Mouse (Mus musculus) testis, adult 2 months (tissue): ENCODE results near the gene Cntrob. TPM values are rescaled to one million over a fixed set of nuclear protein-coding genes. Genes with fewer than 3 reads are reported as not detected.

Source experiments
- H3K27ac ChIP-seq: fragments of 200-500 bp; 2 replicates; pipeline ENCODE4 v1.5.1; 2012; ENCODE audit warnings: low read depth, low read length; ENCODE audit not compliant: control insufficient read depth, insufficient read depth
- H3K27me3 ChIP-seq: fragments of 200-500 bp; 2 replicates; pipeline ENCODE4 v1.6.1; 2012; ENCODE audit warnings: mild to moderate bottlenecking, low read length, moderate library complexity; ENCODE audit not compliant: control insufficient read depth, insufficient read depth
- H3K36me3 ChIP-seq: fragments of 200-500 bp; 2 replicates; pipeline ENCODE4 v1.6.1; 2012; ENCODE audit warnings: mild to moderate bottlenecking, low read length; ENCODE audit not compliant: control insufficient read depth, insufficient read depth
- H3K4me1 ChIP-seq: fragments of 200-500 bp; 2 replicates; pipeline ENCODE4 v1.6.1; 2012; ENCODE audit warnings: low read length; ENCODE audit not compliant: control insufficient read depth, insufficient read depth
- H3K4me3 ChIP-seq: fragments of 200-500 bp; 2 replicates; pipeline ENCODE4 v1.5.1; 2012; ENCODE audit warnings: low read depth, mild to moderate bottlenecking, low read length, moderate library complexity, mixed read lengths; ENCODE audit not compliant: control insufficient read depth
- CTCF ChIP-seq: fragments of 200-500 bp; IDR thresholded peaks from 2 replicates; pipeline ENCODE4 v1.5.1; 2012; ENCODE audit warnings: low read depth, mild to moderate bottlenecking, inconsistent platforms, low read length, moderate library complexity; ENCODE audit not compliant: control insufficient read depth, insufficient read depth, insufficient replicate concordance
- POLR2A ChIP-seq: fragments of 200-500 bp; IDR thresholded peaks from 2 replicates; pipeline ENCODE4 v1.6.1; 2012; ENCODE audit warnings: low read depth, mild to moderate bottlenecking, inconsistent platforms, low read length, moderate library complexity; ENCODE audit not compliant: control insufficient read depth
- polyA plus RNA-seq: library from polyadenylated mRNA; depleted of rRNA; stranded (reverse); fragments of >200 nt; gene quantifications from 2 replicates; pipeline ENCODE4 v1.2.3, GENCODE M21; 2012

The Cntrob gene
- polyA plus RNA-seq, 1 experiment = 21.6 TPM

GRCm38 (mm10) chr11:69332713-69333253 is 9.2 kb upstream of the Cntrob start:
- H3K4me1 ChIP-seq = peaks cover 7% of the 10 kb centered on the region
- H3K36me3 ChIP-seq = no peaks in the 10 kb centered on the region
- no peak overlapping the region for H3K27ac ChIP-seq
- TF ChIP-seq CTCF = no peak
- TF ChIP-seq POLR2A = no peak
- H3K4me3 ChIP-seq = no peak overlapping the region
- H3K27me3 ChIP-seq = no peaks in the 10 kb centered on the region

GRCm38 (mm10) chr11:69331929-69332405 is 8.4 kb upstream of the Cntrob start:
- H3K4me3 ChIP-seq = peak overlapping the region; percentile 79

GRCm38 (mm10) chr11:69331152-69331551 is 7.6 kb upstream of the Cntrob start:
- Histone ChIP-seq H3K4me1 (peaks cover 17% of the 10 kb centered on the region), H3K36me3 (no peaks in the 10 kb centered on the region), H3K27ac (no peak overlapping the region), H3K27me3 (no peaks in the 10 kb centered on the region), H3K4me3 (no peak overlapping the region; the same call in 1 of the 2 replicates)
- no peak for TF ChIP-seq CTCF
- no peak for TF ChIP-seq POLR2A

More at GRCm38 (mm10) chr11:69331929-69332405, 8.4 kb upstream of the Cntrob start:
- TF ChIP-seq CTCF (no peak), POLR2A (peak; percentile 68)
- Histone ChIP-seq H3K36me3 (no peaks in the 10 kb centered on the region), H3K4me1 (peaks cover 9% of the 10 kb centered on the region), H3K27ac (peak overlapping the region; percentile 41; the same call in 1 of the 2 replicates), H3K27me3 (no peaks in the 10 kb centered on the region)

- Histone ChIP-seq H3K27ac (no peak overlapping the region), H3K4me1 (peaks cover 28% of the 10 kb centered on the region), H3K27me3 (no peaks in the 10 kb centered on the region), H3K36me3 (no peaks in the 10 kb centered on the region), H3K4me3 (peak overlapping the region; percentile 4)
- TF ChIP-seq POLR2A (no peak), CTCF (no peak)
These were observed 4.9 kb upstream of the Cntrob start for GRCm38 (mm10) chr11:69328517-69328916.

- no peaks in the 10 kb centered on the region for H3K27me3 ChIP-seq
- no peak overlapping the region for H3K27ac ChIP-seq
- TF ChIP-seq POLR2A (no peak), CTCF (no peak)
- H3K36me3 ChIP-seq = no peaks in the 10 kb centered on the region
- no peak overlapping the region; the same call in none of the 2 replicates for H3K4me3 ChIP-seq
- peaks cover 33% of the 10 kb centered on the region for H3K4me1 ChIP-seq
These were observed 4.1 kb upstream of the Cntrob start for GRCm38 (mm10) chr11:69327648-69328047.

- Histone ChIP-seq H3K4me1 (peaks cover 34% of the 10 kb centered on the region), H3K27me3 (no peaks in the 10 kb centered on the region), H3K4me3 (peak overlapping the region; percentile 74), H3K36me3 (no peaks in the 10 kb centered on the region), H3K27ac (no peak overlapping the region)
- no peak for TF ChIP-seq POLR2A
- no peak for TF ChIP-seq CTCF
These were observed 3.5 kb upstream of the Cntrob start for GRCm38 (mm10) chr11:69327157-69327442.

GRCm38 (mm10) chr11:69326408-69327156 is 3.0 kb upstream of the Cntrob start:
- no peaks in the 10 kb centered on the region for H3K36me3 ChIP-seq
- H3K27ac ChIP-seq = no peak overlapping the region
- peak overlapping the region; percentile 74 for H3K4me3 ChIP-seq
- no peak for TF ChIP-seq CTCF
- peak; percentile 7; the same call in 1 of the 2 replicates for TF ChIP-seq POLR2A
- H3K4me1 ChIP-seq = peaks cover 32% of the 10 kb centered on the region
- H3K27me3 ChIP-seq = no peaks in the 10 kb centered on the region
